Comparison of ENCODE assay signal across 16 mouse cellular contexts in genomic region chr11:109266161-109266910, GRCm38 (mm10). TPM values are rescaled to one million over a fixed set of nuclear protein-coding genes. Genes with fewer than 3 reads are reported as not detected.
DNase-seq lines count a peak whose midpoint lies in the region; ATAC-seq and TF ChIP-seq lines count a peak whose summit lies in the region.
"Had no signal": no experiment of that assay in that cellular context is flagged by ENCODE, and none has a peak within 500 bp of the region (broad histone marks: within the 10 kb centered on the region; RNA-seq: fewer than 3 reads in every experiment).

No protein-coding gene starts in this region.

- H3K9ac ChIP-seq in hindbrain, postnatal 0 days (replicated peaks; ENCODE audit: low read length): no peak overlapping the region
- H3K9ac ChIP-seq in hindbrain, embryonic 11.5 days (ENCODE audit: low read depth, low read length): no peak overlapping the region
- no peak overlapping the region for H3K9ac ChIP-seq in kidney, embryonic 14.5 days (ENCODE audit: low read depth, low read length)
- H3K9ac ChIP-seq: heart, embryonic 12.5 days; hindbrain, embryonic 13.5 days; liver, embryonic 15.5 days; midbrain, embryonic 13.5 days; neural tube, embryonic 12.5 days had no signal

- WGBS in hindbrain, postnatal 0 days: 66% methylated on average over 12 of the region's 12 CpGs
- 84% methylated on average over 12 of the region's 12 CpGs for WGBS in hindbrain, embryonic 11.5 days
- WGBS in kidney, embryonic 14.5 days: 69% methylated on average over 12 of the region's 12 CpGs

- no peak overlapping the region for H3K27ac ChIP-seq in hindbrain, postnatal 0 days
- no peak overlapping the region for H3K27ac ChIP-seq in hindbrain, embryonic 11.5 days (ENCODE audit: low read depth, low read length)
- H3K27ac ChIP-seq in layer of hippocampus, adult 2 months: no peak overlapping the region
- H3K27ac ChIP-seq in kidney, embryonic 14.5 days (ENCODE audit: low read depth, low read length): no peak overlapping the region
- H3K27ac ChIP-seq: hindbrain, embryonic 13.5 days; limb, embryonic 10.5 days; liver, embryonic 15.5 days; midbrain, embryonic 13.5 days; neural tube, embryonic 12.5 days had no signal

- no peaks in the 10 kb centered on the region for H3K27me3 ChIP-seq in hindbrain, postnatal 0 days (ENCODE audit: insufficient read depth, low read length)
- H3K27me3 ChIP-seq in hindbrain, embryonic 11.5 days (ENCODE audit: control insufficient read depth, insufficient read depth, low read length): no peaks in the 10 kb centered on the region
- H3K27me3 ChIP-seq in kidney, embryonic 14.5 days (ENCODE audit: control insufficient read depth, insufficient read depth, low read length): no peaks in the 10 kb centered on the region
- H3K27me3 ChIP-seq: hindbrain, embryonic 13.5 days; liver, embryonic 15.5 days; midbrain, embryonic 13.5 days; neural tube, embryonic 12.5 days had no signal

- no peak for TF ChIP-seq POLR2A in brain, embryonic 14.5 days (IDR thresholded peaks at IDR 0.05; ENCODE audit: borderline replicate concordance, extremely low read depth, insufficient read depth, insufficient read length, poor library complexity, severe bottlenecking)

- TF ChIP-seq CTCF in hindbrain, postnatal 0 days (IDR thresholded peaks at IDR 0.05; ENCODE audit: low read depth): no peak
- TF ChIP-seq CTCF in brain, embryonic 14.5 days (IDR thresholded peaks at IDR 0.05; ENCODE audit: borderline replicate concordance, extremely low read depth, insufficient read depth, insufficient read length): no peak
- no peak for TF ChIP-seq CTCF in layer of hippocampus, adult 2 months (conservative IDR thresholded peaks at IDR 0.05)

- H3K4me3 ChIP-seq in hindbrain, postnatal 0 days (ENCODE audit: low read length): no peak overlapping the region
- H3K4me3 ChIP-seq in hindbrain, embryonic 11.5 days (ENCODE audit: low read depth, low read length): no peak overlapping the region
- H3K4me3 ChIP-seq in layer of hippocampus, adult 2 months: no peak overlapping the region
- no peak overlapping the region for H3K4me3 ChIP-seq in kidney, embryonic 14.5 days (ENCODE audit: low read length)
- H3K4me3 ChIP-seq: heart, embryonic 12.5 days; hindbrain, embryonic 13.5 days; limb, embryonic 10.5 days; liver, embryonic 15.5 days; midbrain, embryonic 13.5 days; neural tube, embryonic 12.5 days had no signal

- no peaks in the 10 kb centered on the region for H3K36me3 ChIP-seq in hindbrain, postnatal 0 days (ENCODE audit: insufficient read depth, low read length)
- no peaks in the 10 kb centered on the region for H3K36me3 ChIP-seq in hindbrain, embryonic 11.5 days (ENCODE audit: control insufficient read depth, insufficient read depth, low read length)
- no peaks in the 10 kb centered on the region for H3K36me3 ChIP-seq in kidney, embryonic 14.5 days (ENCODE audit: control insufficient read depth, insufficient read depth, low read length)
- H3K36me3 ChIP-seq: heart, embryonic 12.5 days; hindbrain, embryonic 13.5 days; limb, embryonic 10.5 days; liver, embryonic 15.5 days; neural tube, embryonic 12.5 days had no signal

- no peak for ATAC-seq in hindbrain, postnatal 0 days
- ATAC-seq in hindbrain, embryonic 11.5 days (ENCODE audit: low FRiP score): no peak
- no peak for ATAC-seq in kidney, embryonic 14.5 days (ENCODE audit: low FRiP score, low TSS enrichment)
- ATAC-seq: midbrain, embryonic 13.5 days had no signal

- H3K9me3 ChIP-seq in hindbrain, postnatal 0 days (ENCODE audit: low read length): no peaks in the 10 kb centered on the region
- no peaks in the 10 kb centered on the region for H3K9me3 ChIP-seq in hindbrain, embryonic 11.5 days (ENCODE audit: control insufficient read depth, low read length)
- no peaks in the 10 kb centered on the region for H3K9me3 ChIP-seq in kidney, embryonic 14.5 days (ENCODE audit: control insufficient read depth, low read length)
- H3K9me3 ChIP-seq: heart, embryonic 12.5 days; hindbrain, embryonic 13.5 days; limb, embryonic 10.5 days; liver, embryonic 15.5 days; midbrain, embryonic 13.5 days; neural tube, embryonic 12.5 days had no signal

- H3K4me1 ChIP-seq in hindbrain, postnatal 0 days (ENCODE audit: insufficient read depth, low read length): peaks cover 4% of the 10 kb centered on the region
- H3K4me1 ChIP-seq in hindbrain, embryonic 11.5 days (replicated peaks; ENCODE audit: control insufficient read depth, insufficient read depth, low read length): 0 out of 2 replicates have a peak, but pooled peaks cover 2% of the 10 kb centered on the region
- peaks cover 6% of the 10 kb centered on the region; the same call in 1 of the 2 replicates for H3K4me1 ChIP-seq in kidney, embryonic 14.5 days (ENCODE audit: control insufficient read depth, insufficient read depth, low read length)
- H3K4me1 ChIP-seq: liver, embryonic 15.5 days had no signal

- DNase-seq in hindbrain, postnatal 0 days (ENCODE audit: low spot score): peak; percentile 61
- no peak for DNase-seq in hindbrain, embryonic 11.5 days (ENCODE audit: low spot score)
- peak; percentile 33 for DNase-seq in brain, embryonic 14.5 days (ENCODE audit: low read depth)
- DNase-seq in layer of hippocampus, adult 2 months (ENCODE audit: low spot score in 2 of 2): peak; percentile 37 to 48
- peak; percentile 78 to 90 for DNase-seq in right cerebral cortex, postnatal 10 days (ENCODE audit: low spot score in 2 of 2)
- DNase-seq in kidney, postnatal 4 days: no peak
- DNase-seq: adrenal gland, postnatal 36 days; cerebellum, adult 9-10 months; kidney, adult 8-10 months had no signal

- no peak overlapping the region for H3K4me2 ChIP-seq in hindbrain, postnatal 0 days (ENCODE audit: low read depth, low read length)
- no peak overlapping the region for H3K4me2 ChIP-seq in hindbrain, embryonic 11.5 days (replicated peaks; ENCODE audit: low read depth, low read length)
- no peak overlapping the region for H3K4me2 ChIP-seq in kidney, embryonic 14.5 days (replicated peaks; ENCODE audit: low read depth, low read length)
- H3K4me2 ChIP-seq: heart, embryonic 12.5 days; hindbrain, embryonic 13.5 days; liver, embryonic 15.5 days; midbrain, embryonic 13.5 days; neural tube, embryonic 12.5 days had no signal

RNA-seq across cellular contexts. Expression of gene Rgs9, which starts 31.6 kb away (rescaled TPM):
- total RNA-seq in hindbrain, postnatal 0 days (2014; rRNA removed): 28.5 and 30.3 TPM in 2 replicates
- 13.4 and 14.3 TPM in 2 replicates for polyA plus RNA-seq in hindbrain, postnatal 0 days (2015; fragmentation: Nextera tagmentation; extraction: Ambion mirVana)
- polyA plus RNA-seq in hindbrain, embryonic 11.5 days (2014; fragmentation: Nextera tagmentation; extraction: Ambion mirVana): 1.7 and 2.4 TPM in 2 replicates
- polyA plus RNA-seq in brain, embryonic 14.5 days (2012; rRNA removed): 10.3 and 15.5 TPM in 2 replicates
- 10 to 100 TPM; 15.1 to 16.2 TPM for total RNA-seq in layer of hippocampus, adult 2 months (2021)
- polyA plus RNA-seq in kidney, embryonic 14.5 days (2014; fragmentation: Nextera tagmentation; extraction: Ambion mirVana): 1.4 and 2.3 TPM in 2 replicates

Comparison
In these comparisons a context has a peak if more than half of its experiments do, and no peak if none do; other contexts are left out.
1. DNase-seq: peak in hindbrain, postnatal 0 days (single experiment), brain, embryonic 14.5 days (single experiment), layer of hippocampus, adult 2 months (2 of 2) and right cerebral cortex, postnatal 10 days (2 of 2); none in hindbrain, embryonic 11.5 days (single experiment) and kidney, postnatal 4 days (0 of 2).